Mouse (Mus musculus): ENCODE results near the gene Cds1. TPM values are rescaled to one million over a fixed set of nuclear protein-coding genes. Genes with fewer than 3 reads are reported as not detected.

The Cds1 gene
- polyA plus RNA-seq, 1 experiment from 2014 or later = 32.4 TPM

DNA sequence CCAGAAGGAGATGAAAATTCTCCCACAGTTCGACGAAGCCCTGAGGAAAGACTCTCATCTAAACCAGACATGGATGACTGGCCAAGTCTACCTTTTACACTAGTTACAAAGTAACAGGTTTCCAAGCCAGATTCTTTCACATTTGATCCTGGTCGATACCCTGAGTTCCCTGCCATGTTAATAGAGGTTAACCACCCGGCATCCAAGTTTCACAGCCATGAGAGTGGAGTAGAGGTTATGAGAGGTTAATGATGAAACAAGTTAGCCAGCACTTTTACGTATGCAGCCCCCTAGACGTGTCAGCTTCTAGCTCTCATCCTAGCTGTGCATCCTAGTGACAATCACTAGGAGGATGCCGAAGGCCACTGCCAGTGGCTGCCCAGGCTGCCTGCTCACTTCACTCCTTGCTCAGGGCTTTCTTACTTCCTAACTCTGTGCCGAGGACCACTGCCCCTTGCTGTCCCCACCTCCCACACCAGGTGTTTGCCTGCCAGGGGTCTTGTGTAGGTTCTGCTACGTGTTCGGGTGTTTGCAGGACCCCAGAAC is 94.0 kb downstream of the Cds1 start:
- no peaks in the 10 kb centered on the region for H3K9me3 ChIP-seq (ENCODE audit: low read length)
- H3K4me2 ChIP-seq (replicated peaks; ENCODE audit: low read depth, low read length) = no peak overlapping the region
- H3K27ac ChIP-seq (ENCODE audit: low read length) = no peak overlapping the region
- peaks cover 51% of the 10 kb centered on the region for H3K36me3 ChIP-seq (ENCODE audit: insufficient read depth, low read length)
- TF ChIP-seq EP300 (IDR thresholded peaks at IDR 0.05) (no peak), CTCF (IDR thresholded peaks at IDR 0.05) (no peak)
- H3K4me3 ChIP-seq (ENCODE audit: low read depth, low read length) = no peak overlapping the region
- DNase-seq (ENCODE audit: low spot score) (no peak), ATAC-seq (no peak)
- WGBS = 91% methylated on average over 10 of the region's 10 CpGs
- H3K4me1 ChIP-seq (ENCODE audit: insufficient read depth, low read depth, low read length) = peaks cover 4% of the 10 kb centered on the region; the same call in 1 of the 2 replicates
- no peaks in the 10 kb centered on the region for H3K27me3 ChIP-seq (replicated peaks; ENCODE audit: insufficient read depth, low read length)
- no peak overlapping the region for H3K9ac ChIP-seq (replicated peaks; ENCODE audit: low read depth)

DNA sequence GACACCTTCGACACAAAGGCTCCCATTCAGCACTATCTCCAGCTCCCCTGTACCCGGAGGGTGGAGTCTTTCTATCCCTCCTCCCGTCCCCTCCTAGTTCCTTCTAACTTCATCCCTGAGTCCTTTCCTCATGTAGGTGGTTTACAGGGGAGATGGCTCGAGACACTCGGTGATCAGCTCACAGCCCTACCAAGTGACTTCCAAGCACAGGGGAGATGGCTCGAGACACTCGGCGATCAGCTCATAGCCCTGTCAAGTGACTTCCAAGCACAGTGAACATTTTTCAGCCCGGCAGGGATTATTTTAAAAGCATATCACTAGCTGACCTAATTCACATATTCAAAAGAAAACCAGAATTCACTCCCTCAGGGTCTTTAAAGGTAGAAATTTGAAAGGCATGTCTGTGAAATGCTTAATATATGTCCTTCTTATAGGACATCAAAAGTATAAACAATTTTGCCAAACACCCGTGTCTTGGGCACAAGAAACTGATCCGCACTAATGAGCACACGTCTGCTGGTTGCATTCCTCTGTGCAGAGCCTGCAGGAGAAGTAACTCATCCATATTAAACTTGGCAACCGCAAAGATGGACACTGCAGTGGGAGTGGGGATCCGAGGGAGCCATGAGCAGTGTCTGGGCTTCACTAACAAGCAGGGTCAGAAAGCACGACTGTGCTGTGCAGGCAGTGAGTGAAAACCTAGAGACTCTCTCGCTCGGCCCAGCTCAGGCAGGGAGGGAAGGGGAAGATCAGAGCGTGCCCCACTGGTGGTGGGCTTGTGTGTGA is 97.0 kb downstream of the Cds1 start:
- ATAC-seq = no peak
- Histone ChIP-seq H3K4me3 (ENCODE audit: low read depth, low read length) (no peak overlapping the region), H3K9ac (replicated peaks; ENCODE audit: low read depth) (no peak overlapping the region), H3K27me3 (replicated peaks; ENCODE audit: insufficient read depth, low read length) (no peaks in the 10 kb centered on the region), H3K36me3 (ENCODE audit: insufficient read depth, low read length) (peaks cover 32% of the 10 kb centered on the region), H3K4me2 (replicated peaks; ENCODE audit: low read depth, low read length) (no peak overlapping the region), H3K9me3 (ENCODE audit: low read length) (no peaks in the 10 kb centered on the region), H3K4me1 (ENCODE audit: insufficient read depth, low read depth, low read length) (no peaks in the 10 kb centered on the region), H3K27ac (ENCODE audit: low read length) (no peak overlapping the region)
- TF ChIP-seq CTCF (IDR thresholded peaks at IDR 0.05) = no peak
- no peak for TF ChIP-seq EP300 (IDR thresholded peaks at IDR 0.05)
- no peak for DNase-seq (ENCODE audit: low spot score)
- 88% methylated on average over 18 of the region's 18 CpGs for WGBS

GRCm38 (mm10) chr5:101862651-101863050 is 97.7 kb downstream of the Cds1 start:
- Histone ChIP-seq H3K4me1 (ENCODE audit: insufficient read depth, low read depth, low read length) (no peaks in the 10 kb centered on the region), H3K27ac (ENCODE audit: low read length) (no peak overlapping the region), H3K9ac (replicated peaks; ENCODE audit: low read depth) (no peak overlapping the region), H3K27me3 (replicated peaks; ENCODE audit: insufficient read depth, low read length) (no peaks in the 10 kb centered on the region), H3K4me3 (ENCODE audit: low read depth, low read length) (no peak overlapping the region), H3K36me3 (ENCODE audit: insufficient read depth, low read length) (peaks cover 38% of the 10 kb centered on the region), H3K4me2 (replicated peaks; ENCODE audit: low read depth, low read length) (no peak overlapping the region), H3K9me3 (ENCODE audit: low read length) (no peaks in the 10 kb centered on the region)
- ATAC-seq = no peak
- 91% methylated on average over 8 of the region's 8 CpGs for WGBS
- no peak for DNase-seq (ENCODE audit: low spot score)
- TF ChIP-seq CTCF (IDR thresholded peaks at IDR 0.05) (peak; percentile 30; the same call in 1 of the 2 replicates), EP300 (IDR thresholded peaks at IDR 0.05) (no peak)

DNA sequence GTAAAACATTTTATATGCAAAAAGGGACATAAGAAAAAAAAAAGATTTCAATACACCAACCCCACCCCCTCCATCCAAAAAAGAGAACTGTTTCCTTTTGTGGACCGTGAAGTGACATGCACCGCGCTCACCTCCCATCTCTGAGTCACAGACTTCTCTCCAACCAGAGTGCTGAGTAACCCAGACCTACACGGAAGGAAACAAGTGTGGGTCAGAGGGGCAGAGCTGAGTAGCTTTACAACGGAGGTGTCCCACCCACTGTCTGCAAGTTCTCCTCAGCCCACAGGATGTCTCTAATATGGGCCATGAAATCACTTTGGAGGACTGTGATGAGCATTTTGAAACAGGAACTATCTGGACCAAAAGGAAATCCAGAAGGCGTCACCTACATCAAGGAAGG is 99.0 kb downstream of the Cds1 start:
- Histone ChIP-seq H3K27ac (ENCODE audit: low read length) (no peak overlapping the region), H3K4me1 (ENCODE audit: insufficient read depth, low read depth, low read length) (no peaks in the 10 kb centered on the region), H3K9me3 (ENCODE audit: low read length) (no peaks in the 10 kb centered on the region), H3K4me2 (replicated peaks; ENCODE audit: low read depth, low read length) (no peak overlapping the region), H3K27me3 (replicated peaks; ENCODE audit: insufficient read depth, low read length) (no peaks in the 10 kb centered on the region), H3K9ac (replicated peaks; ENCODE audit: low read depth) (no peak overlapping the region), H3K36me3 (ENCODE audit: insufficient read depth, low read length) (peaks cover 43% of the 10 kb centered on the region), H3K4me3 (ENCODE audit: low read depth, low read length) (no peak overlapping the region)
- 83% methylated on average over 6 of the region's 6 CpGs for WGBS
- TF ChIP-seq EP300 (IDR thresholded peaks at IDR 0.05) (no peak), CTCF (IDR thresholded peaks at IDR 0.05) (no peak)
- no peak for ATAC-seq
- no peak for DNase-seq (ENCODE audit: low spot score)

DNA sequence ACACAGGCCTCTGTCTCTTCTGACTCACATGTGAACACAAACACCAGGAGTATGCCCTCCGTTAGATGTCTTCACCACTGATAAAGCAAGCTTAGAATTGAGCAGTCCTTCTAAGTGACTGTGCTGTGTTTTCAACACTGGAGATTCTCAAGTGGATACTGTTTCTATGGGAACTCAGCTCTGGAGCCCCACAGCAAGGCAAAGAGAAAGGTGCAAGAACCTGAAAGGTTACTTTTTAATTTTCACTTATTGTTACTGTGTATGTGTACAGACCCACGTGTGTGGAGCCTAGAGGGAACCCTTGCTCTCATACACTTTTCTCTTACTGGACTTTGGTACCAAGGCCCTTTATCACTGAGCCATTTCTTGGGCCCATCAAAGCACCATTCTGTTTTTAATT is 101.8 kb downstream of the Cds1 start:
- Histone ChIP-seq H3K4me3 (ENCODE audit: low read depth, low read length) (no peak overlapping the region), H3K9ac (replicated peaks; ENCODE audit: low read depth) (no peak overlapping the region), H3K36me3 (ENCODE audit: insufficient read depth, low read length) (peaks cover 48% of the 10 kb centered on the region), H3K4me2 (replicated peaks; ENCODE audit: low read depth, low read length) (no peak overlapping the region), H3K9me3 (ENCODE audit: low read length) (no peaks in the 10 kb centered on the region), H3K27me3 (replicated peaks; ENCODE audit: insufficient read depth, low read length) (no peaks in the 10 kb centered on the region), H3K4me1 (ENCODE audit: insufficient read depth, low read depth, low read length) (no peaks in the 10 kb centered on the region), H3K27ac (ENCODE audit: low read length) (no peak overlapping the region)
- DNase-seq (ENCODE audit: low spot score) (peak; percentile 57), ATAC-seq (peak; percentile 67)
- no peak for TF ChIP-seq EP300 (IDR thresholded peaks at IDR 0.05)
- no peak for TF ChIP-seq CTCF (IDR thresholded peaks at IDR 0.05)
- WGBS = 47% methylated on average over 2 of the region's 2 CpGs

Other genes starting within 250 kb of the Cds1 start
- gene Nkx6-1, start 100.1 kb upstream of the Cds1 start, polyA plus RNA-seq (2015; fragmentation: Nextera tagmentation; extraction: Ambion mirVana) = 0.07 and 0.13 TPM in 2 replicates

All from lung, postnatal 0 days (tissue).